Mouse (Mus musculus): ENCODE results near the gene Mrpl47.
"Not testable (repeated sequence)": the region's sequence is repeated elsewhere in the genome, so short reads cannot be mapped to it uniquely, and the experiment has no call there.

Mrpl47 gene

DNA sequence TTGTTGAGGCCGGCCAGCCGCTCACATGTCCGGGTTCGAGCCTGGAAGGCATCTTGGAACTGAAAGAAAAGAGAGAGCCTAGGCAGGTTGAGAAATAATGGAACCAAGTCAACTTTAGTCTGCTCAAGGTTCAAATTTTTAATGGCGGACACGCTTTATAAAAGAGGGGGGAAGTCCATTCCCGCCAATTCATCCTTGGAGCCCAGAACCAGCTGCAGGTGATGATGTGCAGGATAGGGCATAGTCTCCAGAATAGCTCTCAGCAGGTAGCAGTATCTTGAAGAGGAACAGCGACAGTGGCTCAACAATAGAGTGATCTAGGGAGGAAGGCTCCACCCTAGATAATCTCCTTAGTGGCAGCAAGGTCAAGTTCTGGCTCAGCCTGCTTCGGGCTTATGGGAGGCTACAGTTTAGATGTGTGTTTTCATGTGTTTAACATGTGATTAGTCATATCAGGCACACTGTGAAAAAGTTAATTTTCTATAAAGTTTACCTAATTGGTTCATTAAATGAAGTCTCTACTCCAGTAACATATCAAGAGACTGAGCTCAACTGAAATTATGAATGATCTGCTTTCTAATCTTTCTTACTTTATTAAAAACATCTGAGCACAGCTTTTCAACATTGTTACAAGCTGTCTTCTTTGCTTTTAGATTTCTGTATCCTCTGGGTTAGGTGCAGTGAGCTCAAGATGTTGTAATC lies 31.6 kb downstream of the Mrpl47 start, which contains the start of gene Actl6a:
Gene Actl6a, plus strand, starts transcription at position 652 of the 702 bp plus-strand sequence.
- not testable (repeated sequence) for DNase-seq (ENCODE audit: low read depth)

DNA sequence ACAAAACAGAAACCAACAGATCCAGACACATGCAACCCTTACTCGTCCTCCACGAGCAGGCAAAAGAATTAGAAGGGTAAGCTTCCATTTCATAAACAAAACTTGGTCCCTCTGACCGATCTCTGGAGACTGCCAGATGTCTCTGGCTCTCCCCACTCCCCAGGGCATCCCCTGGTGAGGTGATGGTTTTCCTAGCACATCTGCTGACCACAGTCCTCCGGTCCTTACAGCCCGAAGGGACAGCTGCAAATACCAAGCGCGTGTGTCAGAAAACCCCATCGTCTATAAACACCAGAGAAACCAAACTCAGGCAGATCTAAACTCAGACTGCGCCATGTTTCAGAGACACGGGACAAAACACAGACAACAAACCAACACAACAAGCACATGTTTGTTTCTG lies 32.8 kb downstream of the Mrpl47 start:
- not testable (repeated sequence) for DNase-seq (ENCODE audit: low read depth)

DNA sequence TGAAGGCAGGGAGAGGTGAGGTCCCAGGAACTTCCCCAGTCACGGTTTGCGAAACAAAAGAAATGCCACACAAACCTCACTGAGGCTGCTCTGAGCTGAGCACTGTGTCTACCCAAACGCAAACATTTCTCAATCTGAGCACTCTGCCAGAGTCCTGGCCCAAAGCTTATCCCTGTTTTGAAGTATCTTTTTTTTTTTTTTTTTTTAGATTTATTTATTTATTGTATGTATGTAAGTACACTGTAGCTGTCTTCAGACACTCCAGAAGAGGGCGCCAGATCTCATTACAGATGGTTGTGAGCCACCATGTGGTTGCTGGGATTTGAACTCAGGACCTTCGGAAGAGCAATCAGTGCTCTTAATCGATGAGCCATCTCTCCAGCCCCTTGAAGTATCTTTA lies 33.4 kb downstream of the Mrpl47 start:
- DNase-seq (ENCODE audit: low read depth): not testable (repeated sequence)

DNA sequence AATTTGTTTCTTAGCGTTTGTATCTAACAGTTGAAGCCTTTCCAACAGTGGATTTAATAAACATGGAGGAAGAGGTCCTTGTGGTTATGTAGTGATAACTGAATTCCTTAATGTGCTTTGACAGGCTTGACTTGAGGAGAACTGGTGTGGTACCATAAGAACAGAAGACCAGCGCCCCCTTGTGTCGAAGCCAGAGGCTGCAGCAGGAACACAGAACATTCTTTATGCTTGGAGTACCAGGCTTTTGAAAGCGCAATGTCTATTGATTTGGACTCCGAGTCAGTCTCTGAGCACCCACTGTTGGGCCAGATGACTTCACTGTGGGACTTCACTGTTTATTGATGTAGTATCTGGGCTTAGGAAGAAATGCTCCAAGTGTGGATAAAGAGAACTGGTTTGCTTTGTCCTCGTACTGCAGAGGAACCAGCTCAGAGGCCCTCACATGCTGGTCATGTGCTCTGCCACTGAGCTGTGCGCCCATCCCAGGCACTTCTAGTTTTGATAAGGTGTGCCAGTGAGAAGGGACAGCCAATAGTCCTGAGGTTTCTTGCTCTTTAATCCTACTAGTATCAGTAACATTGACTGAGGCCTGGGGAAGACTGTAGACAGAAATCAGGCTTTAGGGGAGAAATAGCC lies 39.1 kb downstream of the Mrpl47 start:
- DNase-seq (ENCODE audit: low read depth): peak; percentile 82

DNA sequence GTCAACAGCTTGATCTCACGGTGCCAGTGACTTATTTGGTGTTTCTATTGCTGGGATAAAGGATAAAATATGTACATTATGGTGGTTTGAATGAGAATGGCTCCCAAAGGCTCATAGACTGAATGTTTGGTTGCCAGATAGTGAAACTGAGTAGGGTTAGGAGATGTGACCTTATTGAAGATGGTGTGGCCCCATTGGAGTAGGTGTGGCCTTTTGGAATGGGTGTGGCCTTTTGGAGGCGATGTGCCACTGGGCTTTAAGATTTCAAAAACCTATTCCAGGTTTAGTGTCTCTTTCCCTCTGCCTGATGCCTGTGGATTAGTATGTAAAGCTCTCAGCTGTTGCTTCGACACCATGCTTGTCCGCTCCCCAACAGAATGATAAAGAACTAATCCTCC lies 41.8 kb downstream of the Mrpl47 start:
- DNase-seq (ENCODE audit: low read depth): no peak

DNA sequence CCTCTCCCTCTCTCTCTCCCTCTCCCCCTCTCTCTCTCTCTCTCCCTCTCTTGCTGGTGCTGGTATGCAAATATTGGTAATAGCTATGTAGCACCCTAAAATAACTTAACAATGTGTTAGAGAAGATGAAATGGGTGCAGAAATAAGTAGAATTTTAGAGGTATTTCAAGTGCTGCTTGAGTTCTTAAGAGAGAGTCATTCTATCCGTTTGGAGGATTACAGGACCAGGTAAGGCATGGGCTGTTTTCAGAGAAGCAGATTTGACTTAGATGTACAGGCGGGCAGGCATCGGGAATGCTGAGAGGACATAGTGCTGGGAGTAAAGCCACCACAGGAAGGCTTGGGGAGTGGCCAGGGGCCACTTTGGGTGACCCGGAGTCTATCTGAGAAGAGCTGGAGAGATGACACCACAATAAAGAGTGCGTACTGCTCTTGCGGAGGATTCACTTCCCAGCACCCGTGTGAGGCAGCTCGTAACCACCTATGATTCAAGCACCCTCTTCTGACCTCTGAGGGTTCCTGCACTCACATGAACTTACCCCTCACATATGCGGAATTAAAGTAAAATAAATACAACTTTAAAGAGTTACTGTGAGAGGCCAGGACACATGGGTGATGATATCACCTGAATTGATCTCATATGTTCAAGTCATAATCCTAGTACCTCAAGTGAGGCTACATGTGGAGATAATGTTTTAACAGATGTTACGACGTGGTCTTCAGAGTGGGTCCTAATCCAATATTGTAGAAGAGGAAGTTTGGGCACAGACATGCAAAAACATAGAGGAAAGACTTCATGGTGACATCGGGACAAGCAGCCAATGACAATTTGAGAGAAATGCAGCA lies 42.4 kb downstream of the Mrpl47 start:
- DNase-seq (ENCODE audit: low read depth): no peak

DNA sequence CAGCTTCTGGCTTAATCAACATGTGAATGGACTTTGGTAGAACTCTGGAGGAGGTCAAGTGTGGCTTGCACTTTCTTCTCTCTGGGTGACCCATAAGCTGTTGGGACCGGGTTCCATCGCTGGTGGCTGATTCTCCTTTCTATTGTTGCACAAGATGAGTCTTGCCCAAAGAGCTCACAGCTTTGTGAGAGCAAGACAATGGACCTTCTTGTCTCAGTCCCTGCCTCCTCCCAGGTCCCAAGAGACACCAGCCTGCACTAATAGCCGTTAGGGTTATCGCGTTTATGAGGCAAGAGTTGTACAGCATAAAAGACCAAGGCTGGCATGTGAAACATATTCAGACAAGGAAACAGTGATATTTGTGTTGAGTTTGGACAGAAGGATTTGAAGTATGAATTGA lies 43.2 kb downstream of the Mrpl47 start:
- DNase-seq (ENCODE audit: low read depth): no peak

DNA sequence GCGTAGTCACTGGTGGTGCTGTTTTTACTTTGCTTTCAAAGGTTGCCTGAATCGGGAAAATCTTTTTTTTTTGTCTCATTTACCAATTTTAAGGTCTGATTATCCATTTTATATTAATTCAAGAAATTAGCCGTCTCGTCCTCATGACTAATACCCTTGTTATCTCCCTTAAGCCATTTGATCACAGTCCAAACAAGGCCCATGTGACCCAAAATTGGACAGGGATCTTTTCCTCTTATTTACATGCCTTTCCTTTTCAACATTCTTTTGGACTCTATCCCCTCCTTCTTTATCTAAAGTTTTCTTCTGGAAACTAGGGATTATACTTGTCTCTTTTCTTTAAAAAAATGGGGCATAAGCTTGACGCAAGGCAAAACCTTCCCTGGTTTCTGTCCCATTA lies 45.6 kb downstream of the Mrpl47 start:
- no peak for DNase-seq (ENCODE audit: low read depth)

DNA sequence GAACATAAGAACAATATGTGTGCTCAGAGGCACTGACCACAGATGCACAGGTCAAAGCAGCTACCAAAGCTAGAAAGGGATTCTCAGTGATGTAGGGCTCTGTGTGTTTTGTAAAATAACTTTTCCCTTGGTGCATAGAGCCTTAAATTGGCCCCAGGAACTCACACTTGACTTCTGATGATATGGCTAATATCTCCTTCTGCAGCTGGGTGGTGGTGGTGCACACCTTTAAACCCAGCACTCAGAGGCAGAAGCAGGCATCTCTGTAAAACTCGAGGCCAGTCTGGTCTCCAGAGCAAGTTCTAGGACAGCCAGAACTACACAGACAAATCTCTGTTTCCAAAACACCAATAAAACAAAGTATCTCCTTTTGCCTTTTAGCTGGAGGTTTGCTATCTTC lies 46.5 kb downstream of the Mrpl47 start:
- no peak for DNase-seq (ENCODE audit: low read depth)

DNA sequence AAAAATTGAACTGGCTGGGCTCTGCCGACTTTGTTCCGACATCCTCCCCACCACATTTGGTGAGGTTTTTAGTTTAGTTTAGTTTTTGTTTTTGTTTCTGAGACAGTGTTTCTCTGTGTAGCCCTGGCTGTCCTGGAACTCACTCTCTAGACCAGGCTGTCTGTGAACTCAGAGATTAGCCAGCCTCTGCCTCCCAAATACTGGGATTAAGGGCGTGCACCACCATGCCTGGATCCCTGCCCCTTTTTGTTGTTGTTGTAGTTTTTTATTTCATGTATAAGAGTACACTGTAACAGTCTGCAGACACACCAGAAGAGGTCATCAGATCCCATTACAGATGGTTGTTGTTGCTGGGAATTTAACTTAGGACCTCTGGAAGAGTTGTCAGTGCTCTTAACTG lies 47.4 kb downstream of the Mrpl47 start:
- no peak for DNase-seq (ENCODE audit: low read depth)

DNA sequence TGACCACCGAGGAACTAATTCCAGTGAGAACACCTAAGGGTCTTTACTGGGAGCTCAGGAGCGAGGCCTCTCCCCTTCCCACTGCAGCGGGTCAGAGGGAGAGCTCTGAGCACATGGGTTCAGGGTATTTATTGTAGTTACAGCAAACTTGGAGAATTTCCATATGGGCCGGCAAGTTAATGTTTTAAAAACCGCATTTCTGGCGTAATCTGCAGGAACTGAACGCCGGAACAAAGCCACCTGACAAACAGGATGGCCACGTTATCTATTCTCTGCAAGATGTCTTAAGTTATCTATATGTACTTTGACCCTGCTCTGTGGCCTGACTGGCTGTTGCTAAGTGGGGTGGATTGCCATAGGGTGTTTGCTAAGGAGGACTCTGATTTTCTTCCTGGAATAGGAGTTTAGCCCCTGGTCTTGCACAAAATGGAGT lies 47.8 kb downstream of the Mrpl47 start:
- peak; percentile 63 for DNase-seq (ENCODE audit: low read depth)

DNA sequence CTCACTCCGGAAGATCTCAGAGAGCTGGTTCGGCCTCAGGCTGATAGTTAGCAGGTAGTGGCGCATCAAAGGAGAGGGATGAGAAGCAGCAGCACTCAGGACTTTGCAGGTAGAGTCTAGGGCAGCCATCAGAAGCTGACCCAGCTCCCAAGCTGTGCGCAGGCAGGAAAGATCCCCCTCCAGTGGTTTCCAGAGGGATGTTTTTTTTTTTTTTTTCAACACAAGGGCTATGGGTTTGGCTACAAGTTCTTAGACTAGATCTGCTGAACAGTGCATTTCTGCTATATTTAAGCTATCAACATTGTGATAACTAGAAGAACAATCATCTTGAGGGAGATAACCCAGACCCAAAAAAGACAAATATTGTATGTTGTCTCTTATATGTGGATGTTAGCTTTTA lies 50.2 kb downstream of the Mrpl47 start:
- DNase-seq (ENCODE audit: low read depth): no peak

DNA sequence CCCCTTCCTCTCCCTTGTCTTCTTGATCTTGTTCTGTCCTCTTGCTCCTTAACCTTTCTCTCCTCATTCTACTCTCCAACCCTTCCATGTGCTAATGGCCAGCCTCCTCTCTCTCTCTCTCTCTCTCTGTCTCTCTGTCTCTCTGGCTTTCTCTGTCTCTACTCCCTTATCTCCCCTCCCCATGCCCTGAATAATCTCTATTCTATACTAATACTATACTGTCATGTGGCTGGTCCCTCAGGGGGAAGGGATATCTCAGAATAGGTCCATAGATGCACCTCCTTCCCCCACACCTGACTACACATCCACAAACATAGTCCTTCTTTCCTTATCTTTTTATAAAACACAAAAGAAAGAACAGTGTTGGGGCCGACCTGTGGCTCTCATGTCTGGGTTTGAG lies 50.9 kb downstream of the Mrpl47 start:
- DNase-seq (ENCODE audit: low read depth): no peak

DNA sequence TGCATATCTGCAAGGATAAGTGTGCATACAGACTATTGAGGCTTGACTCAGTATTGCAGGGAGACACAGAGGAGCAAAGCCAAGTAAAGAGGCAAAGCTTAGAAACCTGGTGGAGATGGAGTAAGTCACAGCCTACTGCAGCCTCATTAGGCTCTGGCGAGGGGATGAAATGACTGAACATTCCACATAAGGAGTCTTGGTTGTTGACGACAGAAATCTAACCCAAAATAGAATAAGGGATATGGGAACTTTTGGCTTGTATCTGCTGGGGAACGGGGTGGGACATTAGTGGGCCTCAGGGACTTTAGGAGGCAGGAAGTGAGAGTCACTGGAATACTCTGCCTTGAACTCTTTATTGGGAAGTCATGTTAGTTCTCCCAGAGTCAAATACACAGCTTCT lies 52.8 kb downstream of the Mrpl47 start:
- DNase-seq (ENCODE audit: low read depth): no peak

DNA sequence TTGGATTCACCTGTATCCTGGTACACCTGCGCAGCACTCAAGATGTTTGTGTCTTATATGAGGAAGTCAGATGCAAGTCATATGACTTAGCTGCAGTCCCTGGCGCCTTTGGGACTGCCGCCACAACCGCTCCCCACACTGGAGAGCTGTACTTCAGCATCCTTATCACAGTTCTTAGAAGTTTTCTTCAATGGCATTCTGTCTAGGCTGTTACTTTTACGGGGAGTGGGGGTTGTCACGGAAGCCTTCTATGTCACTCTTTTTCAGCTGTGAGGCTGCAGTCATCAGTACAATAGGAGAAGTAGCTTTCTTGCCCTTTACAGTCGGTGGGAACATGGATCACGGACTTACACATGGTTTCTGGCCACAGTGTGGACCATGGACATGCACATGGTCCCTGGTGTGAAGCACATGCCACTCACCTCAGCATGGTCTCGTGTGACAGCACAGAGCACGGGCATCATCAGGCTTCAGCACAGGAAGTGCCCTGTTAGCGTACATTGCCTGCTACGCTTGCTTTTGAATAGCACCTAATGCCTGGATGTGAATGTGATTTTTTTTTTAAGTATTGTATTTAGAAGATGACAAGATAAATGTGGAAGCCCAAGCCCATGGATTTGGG lies 54.4 kb downstream of the Mrpl47 start:
- DNase-seq (ENCODE audit: low read depth): no peak

DNA sequence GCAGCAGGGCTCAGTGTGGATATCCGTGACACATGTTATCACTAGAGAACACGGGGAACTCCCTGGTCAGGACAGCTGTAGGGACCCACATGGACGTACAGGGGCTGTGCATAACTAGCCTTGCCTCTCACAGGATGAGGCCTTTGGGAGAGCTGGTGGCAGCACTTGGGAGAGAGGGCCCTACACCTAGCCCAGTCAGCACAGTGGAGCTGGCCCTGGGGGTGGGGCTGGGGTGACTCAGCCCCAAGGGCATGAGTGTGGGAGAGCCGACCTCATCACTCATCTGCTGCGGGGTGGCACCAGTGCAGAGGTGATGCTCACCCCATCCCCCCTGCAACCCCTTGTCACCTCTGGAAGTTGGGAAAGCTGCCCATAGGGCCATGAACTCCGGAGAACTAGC lies 61.0 kb downstream of the Mrpl47 start:
- no peak for DNase-seq (ENCODE audit: low read depth)

Data from c-Kit-positive CD71-positive TER-119-negative erythroid progenitor cells, embryonic 14.5 days (primary cell).